Comparison of ENCODE assay signal across 8 mouse cellular contexts in genomic region chr1:134093771-134094526, GRCm38 (mm10). TPM values are rescaled to one million over a fixed set of nuclear protein-coding genes. Genes with fewer than 3 reads are reported as not detected.
A peak's percentile ranks its signal among the peaks of the same experiment; 100 is the strongest.
DNase-seq lines count a peak whose midpoint lies in the region; ATAC-seq and TF ChIP-seq lines count a peak whose summit lies in the region.

No protein-coding gene starts in this region.

- H3K4me1 ChIP-seq in G1E (ENCODE audit: insufficient read depth, low read depth, low read length), result peaks cover 73% of the 10 kb centered on the region
- H3K4me1 ChIP-seq in heart, embryonic 15.5 days (replicated peaks), result peaks cover 63% of the 10 kb centered on the region
- H3K4me1 ChIP-seq in liver, embryonic 15.5 days (replicated peaks), result peaks cover 93% of the 10 kb centered on the region

- WGBS in heart, embryonic 15.5 days, result 55% methylated on average over 13 of the region's 13 CpGs
- WGBS in liver, embryonic 15.5 days (ENCODE audit: insufficient replicate concordance), result 47% methylated on average over 13 of the region's 13 CpGs

- H3K9me3 ChIP-seq in G1E (replicated peaks), result no peaks in the 10 kb centered on the region
- no peaks in the 10 kb centered on the region for H3K9me3 ChIP-seq in heart, embryonic 15.5 days (replicated peaks)
- no peaks in the 10 kb centered on the region for H3K9me3 ChIP-seq in liver, embryonic 15.5 days (replicated peaks)

- H3K9ac ChIP-seq in heart, embryonic 15.5 days, result peak overlapping the region; percentile 59; the same call in 1 of the 2 replicates
- H3K9ac ChIP-seq in liver, embryonic 15.5 days, result peak overlapping the region; percentile 74

- H3K27ac ChIP-seq in heart, embryonic 15.5 days, result peak overlapping the region; percentile 95
- H3K27ac ChIP-seq in liver, embryonic 15.5 days (replicated peaks), result peak overlapping the region; percentile 95

- TF ChIP-seq CTCF in G1E (IDR thresholded peaks at IDR 0.05; ENCODE audit: low read depth, low read length), result no peak

- peak overlapping the region; percentile 70; the same call in 1 of the 2 replicates for H3K4me3 ChIP-seq in G1E (ENCODE audit: low read depth, low read length)
- peak overlapping the region; percentile 49; the same call in 1 of the 2 replicates for H3K4me3 ChIP-seq in heart, embryonic 15.5 days
- peak overlapping the region; percentile 64 for H3K4me3 ChIP-seq in liver, embryonic 15.5 days (replicated peaks)

- H3K4me2 ChIP-seq in heart, embryonic 15.5 days, result peak overlapping the region; percentile 81
- H3K4me2 ChIP-seq in liver, embryonic 15.5 days, result peak overlapping the region; percentile 80

- H3K27me3 ChIP-seq in G1E (ENCODE audit: insufficient read depth, low read length), result peaks cover 46% of the 10 kb centered on the region
- H3K27me3 ChIP-seq in heart, embryonic 15.5 days, result no peaks in the 10 kb centered on the region
- H3K27me3 ChIP-seq in liver, embryonic 15.5 days, result no peaks in the 10 kb centered on the region

- no peaks in the 10 kb centered on the region for H3K36me3 ChIP-seq in G1E (replicated peaks)
- H3K36me3 ChIP-seq in heart, embryonic 15.5 days, result no peaks in the 10 kb centered on the region
- H3K36me3 ChIP-seq in liver, embryonic 15.5 days (replicated peaks), result no peaks in the 10 kb centered on the region

- ATAC-seq in G1E (ENCODE audit: extremely low read depth, insufficient number of reproducible peaks, low FRiP score, poor library complexity, severe bottlenecking), result no peak
- no peak for ATAC-seq in heart, embryonic 15.5 days (replicated peaks; ENCODE audit: insufficient number of reproducible peaks, insufficient read depth, low FRiP score, low read depth)
- ATAC-seq in liver, embryonic 15.5 days (ENCODE audit: insufficient read depth), result no peak
- ATAC-seq in megakaryocyte-erythroid progenitor cell, adult 5-6 weeks (replicated peaks; ENCODE audit: low FRiP score, low TSS enrichment, poor library complexity, severe bottlenecking), result no peak

- intact Hi-C loops in heart, postnatal 25 days (cut with DNase I), result no loop called here

- DNase-seq in heart, adult 11 months, result peak; percentile 98
- no peak for DNase-seq in heart, postnatal 25 days (ENCODE audit: low spot score)
- DNase-seq in G1E (ENCODE audit: low spot score), result no peak
- peak; percentile 76 to 77 for DNase-seq in natural killer cell, adult 2 months (ENCODE audit: low spot score in 2 of 2)
- DNase-seq in layer of hippocampus, postnatal 10 days (ENCODE audit: low spot score in 2 of 2), result no peak

RNA-seq across cellular contexts. Expression of gene Btg2, which starts 15.0 kb away (rescaled TPM):
- 10 to 100 TPM; 25.7 to 29.2 TPM for total RNA-seq in heart, postnatal 25 days (2021)
- total RNA-seq in G1E (2014; fragmentation: Nextera tagmentation), result 14.3 and 25.7 TPM in 2 replicates
- total RNA-seq in G1E (2017), result 12.3 and 13.5 TPM in 2 replicates
- polyA plus RNA-seq in G1E (2012), result 2.3 and 4.6 TPM in 2 replicates
- polyA plus RNA-seq in heart, embryonic 15.5 days (2015; fragmentation: Nextera tagmentation; extraction: Ambion mirVana), result 36.9 and 45.4 TPM in 2 replicates
- polyA plus RNA-seq in liver, embryonic 15.5 days (2015; fragmentation: Nextera tagmentation; extraction: Ambion mirVana), result 103 and 108 TPM in 2 replicates
- 2.0 and 3.9 TPM in 2 replicates for total RNA-seq in megakaryocyte-erythroid progenitor cell, adult 5-6 weeks (2014; fragmentation: Nextera tagmentation)
- 58.5 and 61.6 TPM in 2 replicates for total RNA-seq in megakaryocyte-erythroid progenitor cell, adult 5-6 weeks (2017)
- total RNA-seq in layer of hippocampus, postnatal 10 days (2021), result 10 to 100 TPM; 13.1 to 14.3 TPM

RNA-seq across cellular contexts. Expression of gene Chit1, which starts 17.1 kb away (rescaled TPM):
- not detected for total RNA-seq in heart, postnatal 25 days (2021)
- total RNA-seq in G1E (2014; fragmentation: Nextera tagmentation), result not detected in 2 replicates
- not detected in 2 replicates for total RNA-seq in G1E (2017)
- not detected in 2 replicates for polyA plus RNA-seq in G1E (2012)
- 0.42 TPM in 2 replicates for polyA plus RNA-seq in heart, embryonic 15.5 days (2015; fragmentation: Nextera tagmentation; extraction: Ambion mirVana)
- 0.07 and 0.20 TPM in 2 replicates for polyA plus RNA-seq in liver, embryonic 15.5 days (2015; fragmentation: Nextera tagmentation; extraction: Ambion mirVana)
- total RNA-seq in megakaryocyte-erythroid progenitor cell, adult 5-6 weeks (2014; fragmentation: Nextera tagmentation), result not detected in 2 replicates
- total RNA-seq in megakaryocyte-erythroid progenitor cell, adult 5-6 weeks (2017), result not detected in 2 replicates
- under 1 TPM; 0.51 to 0.53 TPM for total RNA-seq in layer of hippocampus, postnatal 10 days (2021)

RNA-seq across cellular contexts. Expression of gene Fmod, which starts 56.9 kb away (rescaled TPM):
- total RNA-seq in heart, postnatal 25 days (2021), result 10 to 100 TPM; 11.6 to 12.1 TPM
- total RNA-seq in G1E (2014; fragmentation: Nextera tagmentation), result not detected in 2 replicates
- total RNA-seq in G1E (2017), result 0.16 TPM in 1 of 2 replicates, not detected in the other
- not detected in 2 replicates for polyA plus RNA-seq in G1E (2012)
- 23.3 and 32.3 TPM in 2 replicates for polyA plus RNA-seq in heart, embryonic 15.5 days (2015; fragmentation: Nextera tagmentation; extraction: Ambion mirVana)
- polyA plus RNA-seq in liver, embryonic 15.5 days (2015; fragmentation: Nextera tagmentation; extraction: Ambion mirVana), result 2.6 and 3.3 TPM in 2 replicates
- total RNA-seq in megakaryocyte-erythroid progenitor cell, adult 5-6 weeks (2014; fragmentation: Nextera tagmentation), result not detected in 2 replicates
- total RNA-seq in megakaryocyte-erythroid progenitor cell, adult 5-6 weeks (2017), result not detected in 2 replicates
- total RNA-seq in layer of hippocampus, postnatal 10 days (2021), result 1 to 10 TPM; 5.3 to 9.5 TPM

Comparison
In these comparisons a context has a peak if more than half of its experiments do, and no peak if none do; other contexts are left out.
1. DNase-seq: peak in heart, adult 11 months (single experiment) and natural killer cell, adult 2 months (2 of 2); none in heart, postnatal 25 days (single experiment), G1E (single experiment) and layer of hippocampus, postnatal 10 days (0 of 2).
2. RNA of gene Fmod, which starts 56.9 kb away (total RNA-seq): 11.6 to 12.1 TPM in heart, postnatal 25 days and 5.3 to 9.5 TPM in layer of hippocampus, postnatal 10 days; 0.16 TPM in G1E and not detected in megakaryocyte-erythroid progenitor cell, adult 5-6 weeks; every median in the first group is over 4 times any median in the second.
3. Peak in every context shown above with its lines, with median percentiles within 50 percentile points of each other: H3K4me3 ChIP-seq.